Mouse (Mus musculus): ENCODE data around the gene Elmo1.

Gene Elmo1

GRCm38 (mm10) chr13:20094916-20095700 lies 4.7 kb downstream of the Elmo1 start:
- DNase-seq (ENCODE audit: low spot score): no peak

GRCm38 (mm10) chr13:20097006-20097617 lies 6.7 kb downstream of the Elmo1 start:
- no peak for DNase-seq (ENCODE audit: low spot score)

- no peak for DNase-seq (ENCODE audit: low spot score)
Measured at GRCm38 (mm10) chr13:20097934-20098593, 7.7 kb downstream of the Elmo1 start.

GRCm38 (mm10) chr13:20098594-20098965 lies 8.2 kb downstream of the Elmo1 start:
- DNase-seq (ENCODE audit: low spot score): no peak

- no peak for DNase-seq (ENCODE audit: low spot score)
Measured at GRCm38 (mm10) chr13:20099546-20099945, 9.2 kb downstream of the Elmo1 start.

GRCm38 (mm10) chr13:20100357-20100756 lies 10.0 kb downstream of the Elmo1 start:
- no peak for DNase-seq (ENCODE audit: low spot score)

- no peak for DNase-seq (ENCODE audit: low spot score)
Measured at GRCm38 (mm10) chr13:20101691-20102090, 11.3 kb downstream of the Elmo1 start.

GRCm38 (mm10) chr13:20104791-20105190 lies 14.4 kb downstream of the Elmo1 start:
- DNase-seq (ENCODE audit: low spot score): no peak

- DNase-seq (ENCODE audit: low spot score): no peak
Measured at GRCm38 (mm10) chr13:20105996-20106395, 15.6 kb downstream of the Elmo1 start.

GRCm38 (mm10) chr13:20107953-20108498 lies 17.6 kb downstream of the Elmo1 start:
- DNase-seq (ENCODE audit: low spot score): no peak

- DNase-seq (ENCODE audit: low spot score): no peak
Measured at GRCm38 (mm10) chr13:20108956-20109355, 18.6 kb downstream of the Elmo1 start.

GRCm38 (mm10) chr13:20109446-20109845 lies 19.1 kb downstream of the Elmo1 start:
- DNase-seq (ENCODE audit: low spot score): no peak

GRCm38 (mm10) chr13:20109987-20110680 lies 19.7 kb downstream of the Elmo1 start:
- no peak for DNase-seq (ENCODE audit: low spot score)

- no peak for DNase-seq (ENCODE audit: low spot score)
Measured at GRCm38 (mm10) chr13:20111256-20111800, 20.9 kb downstream of the Elmo1 start.

GRCm38 (mm10) chr13:20115131-20115907 lies 24.9 kb downstream of the Elmo1 start:
- no peak for DNase-seq (ENCODE audit: low spot score)

GRCm38 (mm10) chr13:20116019-20116418 lies 25.6 kb downstream of the Elmo1 start:
- DNase-seq (ENCODE audit: low spot score): no peak

GRCm38 (mm10) chr13:20116868-20117510 lies 26.6 kb downstream of the Elmo1 start:
- no peak for DNase-seq (ENCODE audit: low spot score)

GRCm38 (mm10) chr13:20117691-20118090 lies 27.3 kb downstream of the Elmo1 start:
- DNase-seq (ENCODE audit: low spot score): no peak

GRCm38 (mm10) chr13:20118909-20119308 lies 28.5 kb downstream of the Elmo1 start:
- DNase-seq (ENCODE audit: low spot score): no peak

GRCm38 (mm10) chr13:20120723-20121122 lies 30.3 kb downstream of the Elmo1 start:
- DNase-seq (ENCODE audit: low spot score): peak; percentile 30

Measured in urinary bladder, postnatal 14 days (tissue).